In the genomic region with DNA sequence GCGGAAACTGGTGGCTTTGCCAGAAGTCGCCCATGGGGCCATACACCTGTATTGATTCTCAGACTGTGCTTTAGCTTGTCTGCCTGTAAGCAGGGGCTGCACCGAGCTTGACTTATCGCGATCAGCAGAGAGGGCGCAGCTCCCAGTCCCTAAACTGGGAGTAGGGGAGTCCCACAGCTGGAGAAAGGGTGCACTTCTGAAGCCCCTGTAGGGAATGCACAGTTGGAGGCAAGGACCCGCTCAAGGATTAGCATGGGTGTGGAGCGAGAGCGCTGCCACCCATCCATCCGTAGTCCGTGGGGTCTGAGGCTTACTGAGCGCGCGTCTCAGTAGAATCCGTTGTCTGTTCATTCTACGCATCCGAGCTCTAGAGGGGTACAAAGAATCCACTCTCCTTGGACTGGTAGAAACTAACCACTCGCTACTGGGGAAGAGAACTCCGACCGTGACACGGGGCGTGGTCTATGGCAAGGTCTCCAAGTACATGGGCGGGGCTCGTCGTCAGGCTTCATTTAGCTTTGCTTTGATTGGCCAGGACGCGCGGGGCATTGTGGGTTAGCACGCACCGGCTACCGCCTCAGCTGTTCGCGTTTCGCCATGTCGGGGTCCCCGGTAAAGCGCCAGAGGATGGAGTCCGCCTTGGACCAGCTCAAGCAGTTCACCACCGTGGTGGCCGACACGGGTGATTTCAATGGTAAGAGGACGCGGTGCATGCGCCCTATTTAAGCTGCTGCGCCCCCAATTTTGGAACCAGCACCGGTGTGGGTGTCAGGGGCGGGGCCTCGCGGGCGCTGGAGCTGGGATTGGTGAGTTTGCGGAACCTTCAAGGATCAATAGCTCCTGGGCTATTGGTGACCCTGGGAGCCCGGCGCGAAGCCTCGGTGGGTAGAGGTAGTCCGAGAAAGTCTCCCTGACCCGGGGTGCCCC, we compare ENCODE assay signal across 7 mouse cellular contexts. TPM values are rescaled to one million over a fixed set of nuclear protein-coding genes. Genes with fewer than 3 reads are reported as not detected.
DNase-seq lines count a peak whose midpoint lies in the region; ATAC-seq lines count a peak whose summit lies in the region.

A gene (plus strand): TSS at position 575 of the 927 bp plus-strand sequence.

- WGBS in embryonic facial prominence, embryonic 10.5 days = under 1% methylated on average over 57 of the region's 57 CpGs
- under 1% methylated on average over 57 of the region's 57 CpGs for WGBS in limb, embryonic 10.5 days
- under 1% methylated on average over 57 of the region's 57 CpGs for WGBS in midbrain, embryonic 13.5 days

- H3K27me3 ChIP-seq in embryonic facial prominence, embryonic 10.5 days (replicated peaks; ENCODE audit: low read depth, poor library complexity, severe bottlenecking) = 0 out of 2 replicates have a peak, but pooled peaks cover 3% of the 10 kb centered on the region
- no peaks in the 10 kb centered on the region for H3K27me3 ChIP-seq in limb, embryonic 10.5 days (ENCODE audit: low read depth, poor library complexity, severe bottlenecking)
- H3K27me3 ChIP-seq in midbrain, embryonic 13.5 days = peaks cover 6% of the 10 kb centered on the region

- peak within 1 kb of the TSS; percentile 83 for H3K9ac ChIP-seq in midbrain, embryonic 13.5 days (replicated peaks)

- peak within 1 kb of the TSS; percentile 83 for H3K27ac ChIP-seq in embryonic facial prominence, embryonic 10.5 days (replicated peaks)
- peak within 1 kb of the TSS; percentile 81 for H3K27ac ChIP-seq in limb, embryonic 10.5 days
- peak within 1 kb of the TSS; percentile 79 for H3K27ac ChIP-seq in midbrain, embryonic 13.5 days

- H3K4me3 ChIP-seq in embryonic facial prominence, embryonic 10.5 days = peak within 1 kb of the TSS; percentile 73
- H3K4me3 ChIP-seq in limb, embryonic 10.5 days = peak within 1 kb of the TSS; percentile 78
- H3K4me3 ChIP-seq in midbrain, embryonic 13.5 days (replicated peaks) = peak within 1 kb of the TSS; percentile 68

- peaks cover 16% of the 10 kb centered on the region for H3K36me3 ChIP-seq in embryonic facial prominence, embryonic 10.5 days (replicated peaks)
- peaks cover 17% of the 10 kb centered on the region for H3K36me3 ChIP-seq in limb, embryonic 10.5 days
- peaks cover 16% of the 10 kb centered on the region for H3K36me3 ChIP-seq in midbrain, embryonic 13.5 days

- peaks cover 19% of the 10 kb centered on the region for H3K4me1 ChIP-seq in embryonic facial prominence, embryonic 10.5 days
- H3K4me1 ChIP-seq in limb, embryonic 10.5 days = peaks cover 16% of the 10 kb centered on the region
- peaks cover 14% of the 10 kb centered on the region for H3K4me1 ChIP-seq in midbrain, embryonic 13.5 days (replicated peaks)

- DNase-seq in adrenal gland, adult 8-10 months = peak; percentile 96
- DNase-seq in embryonic facial prominence, embryonic 10.5 days (ENCODE audit: low spot score) = peak; percentile 96
- DNase-seq in kidney, adult 11 months = peak; percentile 97
- DNase-seq in limb, embryonic 10.5 days (ENCODE audit: low spot score) = peak; percentile 95
- DNase-seq in spleen, adult 12 weeks (ENCODE audit: low spot score) = peak; percentile 97

- H3K4me2 ChIP-seq in midbrain, embryonic 13.5 days (replicated peaks) = peak within 1 kb of the TSS; percentile 93

- no peaks in the 10 kb centered on the region for H3K9me3 ChIP-seq in embryonic facial prominence, embryonic 10.5 days
- H3K9me3 ChIP-seq in limb, embryonic 10.5 days (replicated peaks) = no peaks in the 10 kb centered on the region
- H3K9me3 ChIP-seq in midbrain, embryonic 13.5 days = no peaks in the 10 kb centered on the region

- peak; percentile 75 for ATAC-seq in granulocyte monocyte progenitor cell, adult 5-6 weeks (replicated peaks; ENCODE audit: poor library complexity, severe bottlenecking)
- ATAC-seq in midbrain, embryonic 13.5 days = peak; percentile 92

RNA-seq across cellular contexts. Expression of the gene that starts here (rescaled TPM):
- total RNA-seq in adrenal gland, adult 8-10 months (2022) = 100 to 1,000 TPM; 429 to 671 (median 576) TPM
- polyA plus RNA-seq in embryonic facial prominence, embryonic 10.5 days (2016; fragmentation: Nextera tagmentation; extraction: Ambion mirVana) = 297 and 299 TPM in 2 replicates
- 289 and 344 TPM in 2 replicates for total RNA-seq in granulocyte monocyte progenitor cell, adult 5-6 weeks (2014; fragmentation: Nextera tagmentation)
- 559 and 668 TPM in 2 replicates for total RNA-seq in granulocyte monocyte progenitor cell, adult 5-6 weeks (2017)
- polyA plus RNA-seq in limb, embryonic 10.5 days (2016; fragmentation: Nextera tagmentation; extraction: Ambion mirVana) = 258 and 272 TPM in 2 replicates
- polyA plus RNA-seq in midbrain, embryonic 13.5 days (2015; fragmentation: Nextera tagmentation; extraction: Ambion mirVana) = 337 and 346 TPM in 2 replicates

Comparison
In these comparisons a context has a peak if more than half of its experiments do, and no peak if none do; other contexts are left out.
1. Peak in every context shown above with its lines: DNase-seq, ATAC-seq, H3K4me3 ChIP-seq and H3K27ac ChIP-seq.